Mouse (Mus musculus): ENCODE measurements at regions not wholly inside any gene's neighbourhood (a gene's known extent, or its start where the extent isn't known, plus 50 kb on each side); places are given as distances from the start of the nearest gene placed in this dataset.

DNA sequence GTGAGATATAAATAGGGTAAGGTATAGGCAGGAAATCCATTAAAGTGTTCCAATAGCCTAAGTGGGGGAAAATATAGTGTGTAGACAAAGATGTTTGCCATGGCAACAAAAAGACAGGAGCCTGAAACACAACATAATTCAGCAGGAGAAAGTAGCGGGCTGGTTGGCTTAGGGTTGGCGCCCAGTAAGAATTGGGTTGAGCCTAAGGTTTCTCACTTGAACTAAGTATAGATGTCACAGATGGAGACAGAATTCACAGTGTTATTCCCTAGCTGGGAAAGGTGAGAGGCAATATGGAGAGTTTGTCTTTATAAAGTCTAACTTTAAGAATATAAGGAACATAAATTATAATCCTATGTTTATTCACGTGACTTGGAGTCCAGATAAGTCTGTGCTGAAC lies 64.8 kb upstream of the Ogfrl1 start:
- no peak for DNase-seq (ENCODE audit: low spot score)

DNA sequence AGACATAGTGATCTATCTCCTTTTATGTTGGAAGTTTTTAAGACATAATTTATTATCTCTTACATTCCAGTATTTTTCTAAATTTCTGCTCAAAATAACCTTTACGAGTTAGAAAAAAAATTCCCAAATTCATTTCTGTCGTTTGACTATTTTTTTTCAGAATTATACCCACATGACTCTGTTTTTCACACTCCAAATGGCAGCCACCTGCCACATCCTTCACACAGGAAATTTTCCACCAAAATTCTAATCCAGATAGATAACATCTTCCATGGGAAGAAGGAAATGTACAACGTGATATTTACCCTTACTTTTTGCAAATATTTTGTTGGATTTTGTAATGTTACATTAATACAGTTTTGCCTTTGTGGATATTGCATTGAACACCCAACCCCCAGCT lies 66.5 kb upstream of the Ogfrl1 start:
- no peak for DNase-seq (ENCODE audit: low spot score)

DNA sequence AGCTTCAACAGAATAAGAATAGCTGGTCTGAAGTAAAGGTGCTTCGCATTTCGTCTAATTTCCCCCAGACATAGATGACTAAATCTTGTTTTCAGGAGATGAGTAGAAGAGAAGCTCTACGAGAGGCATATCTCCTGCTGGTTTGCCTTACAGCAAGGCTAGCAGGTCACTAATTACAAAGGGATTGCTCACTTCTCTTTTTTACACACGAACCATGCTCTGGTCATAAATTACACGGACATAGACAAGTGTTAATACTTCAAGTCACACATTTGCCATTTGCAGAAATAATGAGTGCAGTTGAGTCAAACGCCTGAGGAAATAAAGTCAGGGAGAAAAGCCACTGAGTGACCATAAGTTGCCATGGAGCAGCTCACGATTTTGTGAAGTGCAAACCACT lies 68.8 kb upstream of the Ogfrl1 start:
- DNase-seq (ENCODE audit: low spot score) = no peak

DNA sequence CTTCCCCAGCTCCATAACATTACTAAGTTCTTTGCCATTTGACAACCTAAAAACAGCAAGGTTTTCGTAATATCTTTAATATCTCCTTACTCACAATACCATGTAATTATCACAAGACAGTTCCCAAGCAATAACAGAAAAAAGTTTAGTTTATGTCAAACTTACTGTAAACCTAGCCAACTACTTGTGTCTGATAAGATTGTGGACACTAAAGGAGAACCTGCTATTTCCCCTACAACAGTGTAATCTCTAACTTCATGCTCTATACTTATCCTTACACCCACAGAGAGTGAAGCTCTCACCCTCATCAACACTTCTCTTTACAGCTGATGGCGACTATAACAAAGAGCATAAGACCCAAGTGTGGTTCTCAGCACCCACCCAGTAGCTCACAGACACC lies 69.8 kb upstream of the Ogfrl1 start:
- no peak for DNase-seq (ENCODE audit: low spot score)

DNA sequence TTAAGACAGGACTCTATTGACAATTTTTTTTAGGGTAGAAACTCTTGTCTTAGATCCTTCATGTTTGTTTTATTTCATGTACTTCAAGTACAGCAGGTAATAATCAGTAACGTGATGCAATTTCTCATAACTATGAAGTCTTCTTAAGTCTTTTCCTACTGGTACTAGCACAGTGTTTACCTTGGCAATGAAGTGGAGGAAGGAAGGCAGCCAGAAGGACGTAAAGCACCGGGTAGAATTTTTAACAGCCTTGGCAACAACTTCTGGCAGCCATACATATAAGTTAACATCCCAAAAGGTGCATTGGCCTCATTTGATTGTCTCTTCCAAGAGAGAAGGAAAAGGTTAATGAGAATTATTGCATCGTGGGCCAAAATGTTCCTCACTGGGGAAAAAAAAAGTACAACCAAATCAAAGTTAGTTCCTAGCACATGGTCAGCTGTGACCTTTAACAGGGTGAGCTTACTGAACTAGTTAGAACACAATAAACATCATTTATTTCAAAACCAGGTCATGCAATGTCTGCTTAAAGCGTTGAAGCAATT lies 83.3 kb upstream of the Ogfrl1 start:
- no peak for DNase-seq (ENCODE audit: low spot score)

DNA sequence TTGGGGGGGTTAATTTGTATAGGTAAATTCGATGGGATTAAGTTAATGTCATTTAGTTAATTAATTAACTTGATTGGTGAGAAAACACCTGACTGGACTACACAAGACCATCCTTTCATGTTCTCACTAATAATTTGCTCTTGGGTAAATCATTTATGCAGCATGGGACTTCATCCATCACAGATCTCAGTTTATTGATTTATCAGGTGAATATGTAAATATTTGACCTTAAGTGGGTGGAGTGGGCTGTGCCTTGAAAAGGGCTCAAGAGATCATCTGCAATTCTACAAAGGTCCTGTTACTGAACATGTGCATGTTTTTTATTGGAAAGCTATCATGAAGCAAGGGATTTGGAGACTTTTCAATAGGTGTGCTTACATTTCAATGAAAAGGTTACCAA lies 87.0 kb upstream of the Ogfrl1 start:
- DNase-seq (ENCODE audit: low spot score) = no peak

DNA sequence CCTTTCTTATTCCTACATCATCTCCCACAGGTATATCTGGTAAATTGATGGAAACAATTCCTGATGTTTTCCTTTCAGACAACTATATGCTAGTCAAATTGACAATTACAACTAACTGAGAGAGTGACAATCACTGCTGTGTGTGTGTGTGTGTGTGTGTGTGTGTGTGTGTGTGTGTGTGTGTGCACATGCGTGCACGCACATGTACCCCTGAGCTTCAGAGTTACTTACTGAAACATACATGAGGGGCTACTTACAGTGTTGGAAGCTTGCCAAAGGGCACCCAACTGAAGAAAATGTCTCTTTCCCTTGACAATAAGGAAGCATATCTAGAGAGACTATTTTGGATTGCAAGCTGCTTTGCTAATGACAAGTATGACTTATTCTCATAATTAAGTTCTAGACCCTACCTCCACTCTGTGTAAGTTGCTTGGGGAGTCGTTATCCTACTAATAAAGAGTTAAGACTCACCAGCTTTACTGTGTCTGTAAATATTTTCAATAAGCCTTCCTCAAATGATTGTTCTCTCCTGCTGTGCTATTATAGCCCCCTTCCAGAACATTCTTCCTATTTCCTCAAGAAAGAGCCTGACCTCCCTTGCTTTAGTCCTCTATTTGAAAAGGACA lies 87.7 kb upstream of the Ogfrl1 start:
- DNase-seq (ENCODE audit: low spot score) = no peak

DNA sequence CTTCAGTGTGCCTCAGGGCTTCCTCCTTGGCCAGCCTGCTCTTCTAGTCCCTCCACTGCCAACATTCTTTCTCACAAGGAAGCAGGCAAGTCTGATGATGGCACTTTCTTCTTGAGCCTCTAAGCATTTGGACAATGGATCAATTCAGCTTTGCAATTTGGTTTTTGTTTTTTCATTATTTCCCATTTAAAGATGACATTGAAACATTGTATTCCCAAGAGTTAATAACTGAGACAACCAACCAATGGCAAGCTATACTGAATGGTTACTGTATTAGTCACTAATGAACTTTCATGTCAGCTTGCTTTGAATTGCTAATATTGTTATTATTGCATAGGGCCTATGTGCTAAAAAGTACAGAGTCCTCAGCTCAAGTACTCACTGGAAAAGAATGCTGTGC lies 89.5 kb upstream of the Ogfrl1 start:
- no peak for DNase-seq (ENCODE audit: low spot score)

DNA sequence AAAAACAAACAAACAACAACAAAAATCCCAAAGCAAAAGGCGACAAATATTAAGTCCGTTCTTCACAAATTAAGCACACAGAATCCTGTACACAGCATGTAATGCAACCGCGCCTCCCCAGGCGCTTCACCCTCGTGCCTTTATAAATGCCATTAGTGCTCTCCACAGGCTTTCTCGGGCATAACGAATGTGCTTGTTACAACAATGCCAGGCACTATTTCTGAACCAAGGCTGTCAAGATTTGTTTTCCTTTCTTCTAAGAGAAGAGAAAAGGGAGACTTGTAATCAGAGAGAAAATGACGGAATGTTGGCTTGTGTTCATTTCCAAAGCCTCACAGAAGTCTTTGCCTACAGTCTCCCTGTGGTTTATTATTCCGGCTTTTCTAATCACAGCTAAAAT lies 93.1 kb upstream of the Ogfrl1 start:
- DNase-seq (ENCODE audit: low spot score) = no peak

DNA sequence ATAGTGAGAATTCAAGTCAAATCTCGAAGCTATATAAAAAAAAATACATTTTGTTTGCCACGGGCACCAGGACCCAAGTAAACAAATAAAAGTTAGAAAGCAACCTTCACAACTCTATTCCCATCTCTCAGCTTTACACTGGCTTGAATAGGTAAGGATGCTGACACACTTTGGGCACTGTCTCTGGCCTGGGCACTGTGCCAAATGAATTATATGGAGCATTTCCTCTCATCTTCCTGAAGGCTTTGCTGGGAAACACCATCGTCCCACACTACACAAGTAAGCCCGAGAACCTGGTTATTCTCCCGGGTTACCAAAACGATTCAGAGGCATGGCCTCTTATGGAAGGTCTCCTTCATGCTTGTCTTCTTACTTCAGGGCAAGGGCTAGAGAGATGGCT lies 93.5 kb upstream of the Ogfrl1 start:
- no peak for DNase-seq (ENCODE audit: low spot score)

DNA sequence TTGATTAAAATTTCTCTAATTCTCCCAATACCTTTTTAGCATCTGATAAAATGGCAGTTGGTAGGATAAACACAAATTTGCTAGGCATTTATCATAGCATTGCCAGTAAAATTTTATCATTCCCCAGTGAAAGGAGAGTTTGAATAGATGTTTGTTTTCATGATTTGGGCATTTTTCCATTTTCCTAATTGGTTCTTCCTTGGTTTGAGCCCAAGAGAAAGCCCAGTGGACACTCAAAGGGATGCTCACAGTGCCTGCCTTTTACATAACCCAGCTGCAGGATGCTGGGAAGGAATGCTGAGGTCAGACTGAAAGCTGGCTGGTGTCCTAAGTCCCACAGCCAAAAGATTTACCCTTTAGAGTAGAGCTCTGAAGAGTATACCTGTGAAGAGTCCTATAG lies 95.4 kb upstream of the Ogfrl1 start:
- no peak for DNase-seq (ENCODE audit: low spot score)

DNA sequence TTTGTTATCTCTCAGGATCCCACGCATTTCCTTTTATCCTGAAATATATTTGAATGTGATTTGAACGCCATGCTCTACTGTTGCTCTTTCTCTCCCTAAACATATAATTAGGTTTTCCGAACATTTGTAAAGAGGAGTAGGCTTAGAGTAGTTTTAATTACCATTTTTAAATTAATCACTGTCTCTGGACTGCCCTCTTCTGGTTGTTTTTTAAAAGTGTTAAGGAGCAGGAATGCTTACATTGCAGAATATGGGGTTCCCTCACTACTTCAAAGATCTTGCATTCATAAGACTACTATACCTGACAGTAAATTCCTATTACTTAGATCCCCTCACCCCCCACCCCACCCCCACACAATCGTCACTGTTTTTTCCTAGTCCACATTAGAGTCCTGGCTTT lies 97.8 kb upstream of the Ogfrl1 start:
- DNase-seq (ENCODE audit: low spot score) = no peak

DNA sequence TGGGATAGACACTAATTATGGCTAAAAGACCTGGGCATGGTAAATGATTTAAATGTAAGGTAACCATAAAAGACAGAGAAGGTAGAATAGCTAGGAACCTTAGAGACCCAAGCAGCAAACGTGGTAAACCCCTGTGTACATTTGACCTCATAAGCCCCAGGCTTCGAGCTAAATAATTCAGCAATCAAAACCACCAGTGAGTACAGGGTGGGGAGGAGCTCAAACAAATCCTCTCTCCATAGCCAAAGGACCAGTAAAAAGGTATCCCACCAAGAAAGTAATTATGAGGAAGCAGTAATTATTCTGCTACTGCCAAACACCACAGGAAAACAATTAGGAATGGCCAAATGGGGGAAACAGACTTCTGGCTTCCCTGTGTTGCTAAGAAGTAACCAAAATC lies 122.5 kb upstream of the Ogfrl1 start:
- DNase-seq (ENCODE audit: low spot score) = no peak

DNA sequence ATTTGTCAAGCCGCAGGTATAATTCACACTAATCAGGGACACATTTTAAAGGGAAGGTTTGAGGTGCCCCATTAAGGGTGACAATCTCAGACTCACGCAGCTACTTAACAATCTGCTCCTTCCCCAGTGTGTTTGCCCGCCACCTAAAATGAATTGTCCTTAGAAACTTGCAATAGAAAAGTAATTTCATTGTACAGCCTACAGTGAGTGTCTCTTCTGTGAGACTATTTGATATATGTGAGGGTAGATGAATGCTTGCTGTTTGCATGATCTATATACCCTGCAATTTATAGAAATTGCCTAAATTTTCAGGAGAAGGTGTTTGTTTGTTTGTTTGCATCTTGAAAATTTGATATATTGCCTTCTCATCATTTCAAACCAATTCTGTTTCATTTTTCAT lies 135.1 kb upstream of the Ogfrl1 start:
- no peak for DNase-seq (ENCODE audit: low spot score)

DNA sequence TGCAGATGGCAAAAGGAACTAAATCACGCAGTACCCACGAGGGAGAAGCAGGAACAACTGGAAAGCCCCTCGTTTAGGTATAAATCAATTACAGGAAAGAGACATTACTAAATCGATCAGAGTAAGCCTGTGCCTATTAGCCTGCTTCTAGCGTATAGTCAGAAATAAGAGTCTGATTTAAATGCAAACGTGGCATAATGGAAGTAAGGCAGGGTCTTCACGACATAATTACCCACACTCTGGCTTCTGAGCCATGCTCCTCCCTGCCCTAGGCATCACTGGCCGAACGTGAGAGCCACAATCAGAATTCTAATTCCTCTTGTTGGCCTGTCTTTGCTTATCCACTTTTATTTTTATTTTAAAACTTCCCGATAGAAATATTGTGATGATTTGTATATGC lies 139.0 kb upstream of the Ogfrl1 start:
- no peak for DNase-seq (ENCODE audit: low spot score)

DNA sequence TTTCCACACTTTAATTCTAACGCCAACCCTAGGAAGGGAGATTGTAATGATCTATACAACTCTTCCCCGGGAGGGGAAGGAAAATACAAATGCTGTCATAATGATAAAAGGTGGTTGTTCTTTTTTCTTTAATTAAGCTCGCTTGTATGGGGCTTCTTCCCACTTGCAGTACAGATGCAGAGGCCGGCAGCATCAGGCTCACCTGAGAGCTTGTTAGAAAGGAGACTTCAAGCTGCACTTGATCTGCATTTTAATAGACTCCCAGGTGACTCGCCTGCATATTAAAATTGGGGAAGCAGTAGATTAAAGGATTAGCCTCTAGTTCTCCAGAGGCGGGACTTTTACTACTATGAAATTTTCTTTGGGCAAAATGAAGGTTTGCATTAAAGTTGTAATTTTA lies 140.8 kb upstream of the Ogfrl1 start:
- no peak for DNase-seq (ENCODE audit: low spot score)

DNA sequence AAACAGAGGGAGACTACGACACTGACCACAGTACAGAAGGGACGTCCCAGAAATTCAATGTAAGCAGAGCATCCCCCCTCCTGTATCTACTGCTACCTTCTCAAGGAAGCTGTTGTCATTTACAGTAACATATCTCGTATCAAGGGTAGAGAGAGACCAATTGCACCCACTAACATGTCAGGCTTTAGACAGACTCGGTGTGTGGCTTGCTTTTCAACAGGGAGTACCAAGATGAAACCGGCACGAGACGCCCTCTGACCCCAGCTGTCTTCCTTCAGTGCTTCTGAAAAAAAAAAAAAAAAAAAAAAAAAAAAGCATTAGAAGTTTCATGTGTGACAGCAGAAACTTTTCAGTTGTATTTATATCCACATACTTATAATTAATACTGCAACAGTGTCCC lies 143.0 kb upstream of the Ogfrl1 start:
- DNase-seq (ENCODE audit: low spot score) = no peak

DNA sequence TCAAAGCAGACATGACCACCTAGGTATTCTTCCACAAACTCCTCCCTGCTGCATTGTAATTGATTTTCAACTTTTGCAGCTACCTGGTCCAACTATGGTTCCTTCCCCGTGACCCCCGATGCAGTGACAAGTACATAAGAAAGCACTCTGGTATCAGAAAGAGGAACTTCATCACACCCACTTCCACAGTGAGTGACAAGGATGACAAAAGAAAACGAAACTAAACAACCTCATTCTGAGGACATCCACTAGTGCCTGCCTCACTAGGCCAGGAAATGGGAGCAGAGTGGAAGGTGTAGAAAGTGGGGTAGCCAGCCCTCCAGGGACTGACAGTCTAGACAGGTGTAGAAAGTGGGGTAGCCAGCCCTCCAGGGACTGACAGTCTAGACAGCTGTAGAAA lies 158.2 kb upstream of the Ogfrl1 start:
- no peak for DNase-seq (ENCODE audit: low spot score)

DNA sequence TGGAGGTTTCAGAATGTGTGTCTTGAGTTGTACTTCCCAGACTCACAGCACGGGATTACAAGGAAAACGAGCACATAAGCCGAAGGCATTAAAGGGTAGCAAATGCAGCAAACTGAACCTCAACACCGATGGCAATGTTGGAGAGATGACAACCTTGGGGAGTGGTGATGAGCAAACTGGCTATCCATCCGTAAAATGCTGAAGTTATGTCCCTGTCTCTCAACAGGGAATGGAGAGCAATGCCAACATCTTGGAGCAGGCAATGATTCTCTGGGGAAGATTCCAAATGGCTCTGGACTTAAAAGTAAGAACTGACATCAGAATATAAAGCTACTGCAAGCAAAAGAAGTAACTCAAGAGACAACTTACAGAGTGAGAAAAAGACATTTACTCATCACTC lies 170.5 kb upstream of the Ogfrl1 start:
- no peak for DNase-seq (ENCODE audit: low spot score)

DNA sequence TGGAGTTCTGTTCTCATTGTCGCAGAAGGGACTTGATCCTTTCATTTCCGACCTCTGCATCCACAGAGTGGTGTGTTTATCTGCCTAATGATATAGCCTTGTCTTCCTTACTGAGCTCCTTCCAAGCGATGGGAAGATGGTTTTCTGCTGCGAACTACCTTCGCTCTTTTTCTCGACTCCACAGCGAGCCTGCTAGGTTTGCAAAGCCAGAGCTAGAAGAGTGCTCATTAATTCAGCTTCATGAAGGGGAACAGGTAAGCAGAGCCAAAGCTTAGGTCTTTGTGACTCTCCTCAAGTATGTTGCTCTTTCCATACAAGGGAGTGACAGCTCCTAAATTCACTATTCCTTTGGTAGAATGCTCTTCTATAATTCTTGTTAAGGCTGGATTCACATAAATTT lies 176.9 kb upstream of the Ogfrl1 start:
- no peak for DNase-seq (ENCODE audit: low spot score)

DNA sequence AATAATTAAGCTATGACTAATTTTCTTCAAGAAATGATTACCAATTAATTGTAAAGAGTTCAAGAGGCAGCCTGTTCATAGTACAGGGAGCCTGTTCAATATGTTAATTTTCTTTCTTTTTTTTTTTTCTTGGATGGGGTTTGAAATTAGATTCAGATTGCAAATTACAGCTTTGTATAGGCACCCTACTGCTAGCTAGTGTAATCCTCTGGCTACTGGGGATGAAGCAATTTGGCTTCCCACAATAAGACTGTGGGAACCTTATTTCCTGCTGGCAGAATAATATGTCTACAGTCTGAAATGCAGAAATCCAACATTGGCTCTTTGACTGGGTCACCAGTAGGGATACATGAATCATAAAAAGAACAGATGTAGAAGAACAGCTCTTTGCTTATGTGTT lies 177.4 kb upstream of the Ogfrl1 start:
- no peak for DNase-seq (ENCODE audit: low spot score)

DNA sequence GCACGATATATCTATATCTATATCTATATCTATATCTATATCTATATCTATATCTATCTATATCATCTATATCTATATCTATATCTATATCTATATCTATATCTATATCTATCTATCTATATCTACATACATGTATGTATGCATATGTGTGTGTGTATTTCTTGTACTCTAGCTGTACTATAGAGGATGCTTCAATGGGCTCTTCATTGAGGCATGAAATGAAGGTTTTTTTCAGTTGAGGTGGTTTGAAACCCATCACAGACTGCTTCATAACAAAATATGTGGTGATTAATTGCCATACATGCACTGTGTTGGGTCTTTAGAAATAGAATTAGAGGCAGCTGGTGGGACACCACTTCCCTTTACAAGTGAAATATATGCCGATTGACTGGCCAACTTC lies 177.9 kb upstream of the Ogfrl1 start:
- no peak for DNase-seq (ENCODE audit: low spot score)

DNA sequence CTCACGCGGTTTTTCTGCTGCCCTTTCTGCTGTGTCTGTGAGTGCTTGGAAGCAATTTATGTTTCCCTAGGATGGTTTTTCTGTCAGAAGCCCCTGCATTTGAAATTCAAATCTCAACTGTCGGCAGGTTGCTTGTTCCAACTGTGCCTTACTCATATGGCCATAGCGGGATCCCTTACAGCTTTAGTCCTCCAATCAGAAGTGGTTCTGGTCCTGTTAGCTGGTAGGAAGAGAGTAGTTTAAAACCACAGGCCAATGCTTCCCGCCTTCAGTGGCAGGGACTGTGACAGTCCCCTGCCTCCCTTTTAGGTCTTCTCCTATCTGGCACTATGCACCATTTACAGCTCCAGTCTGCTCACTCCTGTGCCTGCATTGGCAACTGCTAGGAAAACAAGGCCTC lies 178.6 kb upstream of the Ogfrl1 start:
- DNase-seq (ENCODE audit: low spot score) = no peak

DNA sequence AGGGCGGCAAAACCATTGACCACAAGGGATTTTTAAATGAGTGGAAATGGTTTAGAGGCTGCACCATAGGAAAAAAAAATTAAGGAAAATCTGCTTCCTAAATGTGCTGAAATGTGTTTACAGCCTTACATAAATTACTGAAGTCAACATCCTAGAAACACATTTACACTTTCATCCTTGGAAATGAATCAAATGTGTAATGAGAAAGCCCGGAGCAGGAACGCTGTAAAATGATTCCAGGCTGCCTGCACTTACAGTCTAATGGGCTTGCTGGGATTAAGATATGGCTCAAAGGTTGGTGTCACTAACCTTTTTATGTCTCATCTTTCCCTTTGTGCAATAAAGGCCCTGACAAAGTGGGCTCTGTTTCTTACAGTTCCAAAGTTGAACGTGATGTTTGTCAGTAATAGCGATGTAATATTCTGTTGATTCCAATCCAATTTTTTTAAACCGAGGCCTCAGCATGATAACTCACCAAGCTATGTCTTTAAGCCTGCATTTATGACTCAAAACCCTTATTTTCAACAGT lies 172.1 kb upstream of the B3gat2 start:
- DNase-seq (ENCODE audit: low spot score) = no peak
